Mouse (Mus musculus): ENCODE measurements around the gene Aldh16a1.
"Not testable (repeated sequence)": the region's sequence is repeated elsewhere in the genome, so short reads cannot be mapped to it uniquely, and the experiment has no call there.

Aldh16a1 gene

DNA sequence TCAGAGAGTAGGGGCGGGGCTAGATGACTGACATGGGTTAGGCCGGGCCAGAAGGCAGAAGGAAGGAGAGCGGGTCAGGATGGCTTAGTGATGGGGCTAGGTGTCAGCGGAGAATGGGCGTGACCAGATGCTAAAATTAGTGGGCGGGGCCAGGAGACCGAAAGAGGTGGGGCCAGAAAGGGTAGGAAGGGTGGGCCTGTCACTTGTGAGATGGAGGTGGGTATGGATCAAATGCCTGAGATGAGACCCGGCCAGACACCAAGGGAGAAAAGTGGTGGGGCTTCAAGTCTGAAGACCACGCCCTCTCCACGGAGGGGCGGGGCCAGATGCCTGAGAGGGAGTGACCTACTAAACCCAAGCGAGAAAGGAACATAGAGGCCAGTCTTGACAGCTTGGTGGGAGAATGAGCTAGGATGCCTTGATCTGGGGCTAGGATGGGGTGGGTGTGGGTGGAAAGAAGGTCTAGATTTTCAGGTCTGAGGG, 19.8 kb downstream of the Aldh16a1 start:
- peak; percentile 67 for DNase-seq (ENCODE audit: low spot score)

DNA sequence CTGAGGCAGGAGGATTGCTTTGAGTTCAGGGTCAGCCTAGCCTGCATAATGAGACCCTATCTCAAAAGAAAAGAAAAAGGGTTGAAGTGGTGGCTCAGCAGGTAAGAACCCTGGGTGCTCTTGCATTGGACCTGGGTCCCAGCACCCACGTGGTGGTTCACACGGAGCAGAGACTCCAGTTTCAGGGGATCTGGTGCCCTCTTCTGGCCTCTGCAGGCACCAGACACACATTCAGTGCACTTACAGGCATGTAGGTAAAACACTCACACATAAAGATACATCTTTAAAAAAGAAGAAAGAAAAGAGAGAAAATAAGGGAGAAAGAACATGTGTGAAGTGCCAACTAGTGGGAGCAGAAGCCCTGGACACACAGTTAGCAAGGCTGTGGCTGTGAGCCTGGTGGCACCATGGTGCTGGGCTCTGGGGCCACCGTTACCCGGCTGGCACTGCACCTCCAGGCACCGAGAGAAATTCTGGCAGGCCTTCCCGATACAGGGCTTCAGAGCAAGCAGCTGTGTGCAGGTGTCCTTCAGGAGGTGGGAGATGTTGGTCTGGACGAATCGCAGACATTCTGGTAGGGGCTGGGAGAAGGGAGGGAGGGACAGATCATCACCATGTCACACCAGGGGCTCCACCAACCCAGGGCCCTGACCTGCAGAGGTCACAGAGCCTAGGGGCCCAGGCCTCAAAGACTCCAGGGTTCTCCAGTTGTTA, 20.8 kb downstream of the Aldh16a1 start:
- no peak for DNase-seq (ENCODE audit: low spot score)

DNA sequence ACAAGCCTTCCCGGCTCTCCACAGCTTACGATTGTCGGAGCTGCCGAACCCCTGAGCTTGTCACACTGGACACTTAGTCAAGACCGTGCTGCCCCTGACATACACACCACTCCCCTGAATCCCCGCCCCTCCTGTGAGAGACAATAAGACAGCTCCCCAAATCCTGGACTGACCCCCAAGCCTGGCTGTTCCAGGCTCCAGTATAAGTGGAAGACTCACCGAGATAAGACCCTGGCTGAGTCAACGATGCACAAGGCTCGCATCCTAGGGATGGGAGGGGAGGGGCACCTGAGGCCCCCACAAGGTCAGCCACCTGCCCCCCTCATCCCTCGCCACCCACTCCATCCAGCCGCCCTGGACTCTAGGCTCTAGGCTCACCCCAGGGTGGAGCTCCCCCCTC, 22.5 kb downstream of the Aldh16a1 start:
- DNase-seq (ENCODE audit: low spot score), result no peak

DNA sequence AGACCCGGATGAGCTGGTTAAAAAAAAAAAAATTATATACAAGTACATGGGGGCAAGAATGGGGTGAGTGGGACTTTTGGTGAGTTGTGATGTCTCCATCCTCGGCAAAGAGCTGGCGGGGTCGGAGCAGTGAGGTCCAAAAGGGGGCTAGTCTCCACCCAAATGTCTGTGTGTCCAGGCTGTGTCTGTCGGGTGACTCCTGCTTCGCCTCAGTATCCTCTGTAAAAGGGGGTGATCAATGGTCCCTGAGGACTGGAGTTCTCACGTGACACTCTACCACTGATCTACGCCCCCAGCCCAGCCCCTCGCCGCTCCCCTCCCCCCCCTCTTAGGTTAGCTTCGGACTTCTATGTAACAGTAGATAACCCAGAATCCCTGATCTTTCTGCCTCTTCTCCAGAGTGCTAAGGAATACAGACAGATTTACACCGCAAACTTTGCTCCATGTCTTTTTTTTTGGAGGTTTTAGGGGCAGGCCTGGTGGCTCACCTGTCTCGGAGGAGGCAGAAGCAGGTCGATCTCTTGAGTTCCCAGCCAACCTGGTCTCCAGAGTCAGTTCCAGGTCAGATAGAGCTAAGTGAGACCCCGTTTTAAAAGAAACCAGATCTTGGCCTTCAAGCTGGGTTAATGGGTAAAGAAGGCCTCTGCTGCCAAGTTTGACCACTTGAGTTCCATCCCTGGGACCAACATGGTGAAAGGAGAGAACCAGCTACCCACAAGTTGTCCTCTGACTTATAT, 24.4 kb downstream of the Aldh16a1 start:
- DNase-seq (ENCODE audit: low spot score), result no peak

DNA sequence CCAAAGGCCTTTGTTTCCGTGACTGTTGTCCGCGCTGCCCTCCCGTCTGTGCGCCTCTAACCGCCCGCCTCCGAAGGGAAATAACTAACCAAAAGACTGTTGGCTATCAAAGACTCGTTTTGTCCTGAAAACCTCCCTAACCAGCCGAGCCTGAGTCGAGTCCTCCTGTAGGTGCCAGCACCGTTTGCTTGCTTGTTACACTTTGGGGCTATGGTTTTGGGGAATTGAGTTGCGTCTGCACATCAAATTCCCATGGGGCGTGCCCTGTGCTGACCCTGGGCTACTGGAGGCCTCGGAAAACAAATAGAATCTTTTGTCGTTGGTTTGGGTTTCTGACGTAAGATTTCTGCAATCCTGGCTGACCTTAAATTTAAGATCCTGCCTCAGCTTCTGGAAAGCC, 25.1 kb downstream of the Aldh16a1 start:
- DNase-seq (ENCODE audit: low spot score), result peak; percentile 77

DNA sequence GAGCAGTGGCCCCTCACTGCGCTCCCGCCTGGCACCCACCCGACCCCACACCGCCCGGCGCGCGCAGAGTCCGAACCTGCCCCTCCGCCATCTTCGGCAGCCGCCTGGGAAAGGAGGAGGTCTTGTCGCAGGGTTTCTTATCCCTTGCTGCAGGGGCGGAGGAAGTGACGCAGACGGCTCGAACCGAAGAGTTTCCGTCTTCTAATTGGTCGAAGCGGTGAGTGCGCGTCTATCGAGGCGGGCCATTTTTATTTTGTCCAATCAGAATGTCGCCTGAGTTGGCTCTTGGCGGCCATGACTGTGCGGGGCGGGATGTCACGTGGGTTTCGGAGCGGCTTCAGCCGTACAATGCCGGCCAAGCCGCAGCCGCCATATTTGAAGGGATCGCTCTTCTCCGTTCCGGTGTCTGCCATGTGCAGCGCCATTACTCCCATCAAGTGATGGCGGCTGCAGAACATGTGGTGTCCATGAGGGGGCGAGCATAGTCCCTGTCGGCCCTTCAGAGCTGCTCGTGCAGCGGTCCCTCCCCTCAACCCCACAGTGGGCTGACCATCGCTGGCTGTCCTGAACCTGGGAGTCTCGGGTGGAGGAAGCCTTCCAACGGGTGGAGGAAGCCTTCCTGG, 25.6 kb downstream of the Aldh16a1 start, which contains the start of gene Rpl13a:
Gene Rpl13a (minus strand): TSS at position 138 of the 623 bp plus-strand sequence.
- DNase-seq (ENCODE audit: low spot score), result peak; percentile 99

DNA sequence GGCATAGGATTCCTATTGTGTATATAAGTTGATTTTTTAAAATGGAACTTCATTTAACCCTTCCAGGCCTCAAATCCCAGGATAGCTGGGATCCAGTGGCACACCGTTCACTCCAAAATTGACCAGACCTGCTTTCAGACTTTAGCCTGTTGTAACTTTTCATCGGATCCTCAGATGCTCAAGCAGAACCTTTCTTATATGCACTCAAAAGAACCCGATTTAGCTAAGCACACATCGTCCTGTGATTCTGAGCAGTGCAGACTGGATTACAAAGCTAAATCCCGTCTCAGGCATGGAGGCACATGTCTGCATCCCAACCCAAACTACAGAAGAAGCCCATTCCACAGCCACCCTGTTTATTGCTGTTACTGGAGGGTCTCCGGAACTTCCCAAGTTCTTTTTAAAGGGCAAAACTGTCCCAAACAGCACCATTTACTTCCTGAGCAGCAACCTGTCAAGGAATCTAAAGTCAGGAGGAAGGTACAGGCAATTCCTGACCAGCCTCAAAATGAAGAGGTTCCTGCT, 26.6 kb downstream of the Aldh16a1 start:
- no peak for DNase-seq (ENCODE audit: low spot score)

DNA sequence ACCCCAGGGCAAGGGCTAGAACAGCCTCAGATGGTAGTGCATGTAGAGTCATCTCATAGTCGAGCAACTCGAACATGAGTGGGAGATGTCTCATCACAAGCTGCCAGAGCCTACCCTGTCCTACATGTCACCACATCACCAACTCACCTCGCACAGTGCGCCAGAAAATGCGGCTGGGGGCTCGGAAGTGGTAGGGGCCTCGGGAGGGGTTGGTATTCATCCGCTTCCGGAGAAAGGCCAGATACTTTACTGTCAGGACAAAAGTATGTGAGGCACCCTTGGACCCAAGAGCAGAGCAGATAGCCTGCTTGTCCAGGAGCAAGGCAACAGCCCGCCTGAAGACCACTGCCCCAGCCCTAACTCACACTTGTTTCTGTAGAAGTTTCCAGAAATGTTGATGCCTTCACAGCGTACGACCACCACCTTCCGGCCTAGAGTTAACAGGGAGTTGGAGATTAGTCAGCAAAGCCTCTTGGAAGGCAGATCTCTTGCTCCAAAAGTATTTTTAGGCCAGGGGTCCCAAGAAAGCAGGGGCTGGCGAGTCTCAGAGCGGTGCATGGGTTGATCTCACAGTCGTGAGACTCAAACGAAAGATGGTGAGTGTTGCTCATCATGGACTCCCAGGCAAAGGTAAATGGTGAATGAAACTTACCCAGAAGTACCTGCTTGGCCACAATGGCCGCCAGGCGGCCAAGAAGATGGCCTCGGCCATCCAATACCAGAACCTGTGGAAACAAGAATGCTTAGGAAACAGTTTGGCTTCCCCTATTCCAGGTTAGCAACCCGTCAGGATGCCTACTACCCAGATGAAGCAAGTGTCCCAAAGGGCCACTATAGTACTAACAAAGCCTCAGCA, 27.3 kb downstream of the Aldh16a1 start:
- no peak for DNase-seq (ENCODE audit: low spot score)

DNA sequence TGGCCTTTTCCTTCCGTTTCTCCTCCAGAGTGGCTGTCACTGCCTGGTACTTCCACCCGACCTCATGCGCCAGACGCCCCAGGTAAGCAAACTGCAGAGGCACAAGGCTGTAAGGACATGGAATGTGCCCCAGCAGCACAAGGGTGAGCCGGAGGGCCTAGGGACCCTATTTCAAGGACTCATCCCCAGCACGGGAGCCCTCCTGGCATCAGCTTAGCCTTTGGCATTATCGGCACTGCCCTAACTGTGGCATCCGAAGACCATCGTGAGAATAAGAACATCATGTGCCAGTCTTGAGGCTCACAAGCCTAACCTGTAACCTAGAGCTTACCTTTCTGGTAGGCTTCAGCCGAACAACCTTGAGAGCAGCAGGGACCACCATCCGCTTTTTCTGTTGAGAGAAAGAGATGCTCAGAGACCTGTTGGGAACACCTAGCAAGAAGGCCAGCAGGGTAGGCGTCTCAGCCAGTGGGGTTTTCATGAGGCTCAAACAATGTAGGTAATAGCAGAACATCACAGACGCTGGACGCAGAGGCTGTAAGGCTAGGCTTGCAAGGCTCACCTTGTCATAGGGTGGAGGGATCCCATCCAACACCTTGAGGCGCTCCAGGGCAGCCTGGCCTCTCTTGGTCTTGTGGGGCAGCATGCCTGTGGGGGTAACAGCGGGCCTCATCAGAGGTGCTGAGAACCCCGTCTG, 28.1 kb downstream of the Aldh16a1 start:
- no peak for DNase-seq (ENCODE audit: low spot score)

DNA sequence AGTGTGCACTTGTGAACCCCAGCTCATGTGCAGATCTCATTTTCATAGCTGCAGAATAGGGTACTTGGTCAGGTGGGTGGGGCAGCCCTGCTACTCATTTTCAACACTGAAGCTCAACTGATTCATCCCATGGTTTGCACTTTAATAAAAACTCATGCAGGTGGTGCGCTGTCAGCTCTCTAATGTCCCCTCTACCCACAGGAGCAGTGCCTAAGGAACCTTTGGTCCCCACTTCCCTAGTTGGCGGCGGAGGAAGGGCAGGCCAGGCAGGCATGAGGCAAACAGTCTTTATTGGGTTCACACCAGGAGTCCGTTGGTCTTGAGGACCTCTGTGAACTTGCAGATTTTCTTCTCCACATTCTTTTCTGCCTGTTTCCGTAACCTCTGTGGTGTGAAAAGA, 28.7 kb downstream of the Aldh16a1 start:
- not testable (repeated sequence) for DNase-seq (ENCODE audit: low spot score)

DNA sequence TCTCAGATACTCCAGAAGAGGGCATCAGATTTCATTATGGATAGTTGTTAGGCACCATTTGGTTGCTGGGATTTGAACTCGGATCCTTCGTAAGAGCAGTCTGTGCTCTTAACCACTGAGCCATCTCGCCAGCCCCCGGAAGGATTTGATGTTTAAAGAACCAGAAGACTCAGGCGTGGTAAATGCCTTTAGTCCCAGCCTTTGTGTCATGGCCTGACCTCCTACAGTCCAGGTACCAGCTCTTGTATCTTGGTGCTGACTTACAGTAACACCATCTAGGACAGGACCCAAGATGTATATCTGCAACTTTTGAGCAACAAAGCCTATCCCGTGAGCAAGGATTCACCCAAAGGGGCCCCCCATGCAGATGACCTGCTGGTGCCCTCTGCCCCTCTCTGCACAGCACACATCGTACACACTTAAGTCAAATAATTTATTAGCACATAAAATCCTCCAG, 29.2 kb downstream of the Aldh16a1 start:
- peak; percentile 81 for DNase-seq (ENCODE audit: low spot score)

DNA sequence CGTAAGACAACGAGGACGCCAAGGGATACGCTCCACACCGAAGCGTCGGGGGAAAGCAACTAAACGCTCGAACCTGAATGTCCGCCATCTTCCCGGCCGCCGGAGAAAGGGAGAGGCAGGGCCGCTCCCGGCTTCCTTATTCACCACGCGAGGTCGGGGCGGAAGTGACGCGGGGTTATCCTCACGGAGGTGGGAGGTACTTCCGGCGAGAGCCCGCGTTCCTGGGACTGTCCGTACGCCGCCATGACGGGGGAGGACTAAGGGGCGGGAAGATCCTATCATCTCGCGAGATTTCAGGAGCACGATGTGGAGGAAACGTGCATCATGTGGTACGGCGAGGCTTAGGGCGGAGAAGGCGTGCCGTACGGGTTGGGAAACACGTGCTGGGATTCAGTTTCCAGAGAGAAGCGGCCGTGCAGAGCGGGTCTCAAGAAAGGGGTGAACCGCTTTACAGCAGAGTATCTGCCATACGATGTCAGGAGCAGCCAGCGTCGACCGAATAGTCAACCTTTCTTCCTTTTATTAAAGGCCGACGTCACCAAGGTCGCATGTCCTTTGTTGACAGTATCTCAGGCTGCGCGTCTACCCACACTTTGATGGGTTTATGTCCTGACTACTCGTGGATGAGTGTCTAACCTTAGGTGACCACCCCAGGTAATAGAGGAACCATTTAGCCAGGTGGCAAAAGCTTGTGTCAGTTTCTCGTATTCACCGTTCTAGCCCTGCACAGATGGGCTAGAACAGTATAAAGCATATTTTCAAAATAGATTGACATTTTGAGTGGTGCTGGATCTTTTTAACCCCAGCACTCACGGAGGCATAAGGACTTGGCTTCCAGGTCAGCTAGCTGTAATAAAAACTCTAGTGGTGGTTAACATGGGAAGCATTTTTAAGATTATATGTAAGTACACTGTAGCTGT, 29.9 kb downstream of the Aldh16a1 start, which contains the start of gene Rps11:
Gene Rps11 (minus strand): TSS at position 216 of the 920 bp plus-strand sequence.
- DNase-seq (ENCODE audit: low spot score), result peak; percentile 100

DNA sequence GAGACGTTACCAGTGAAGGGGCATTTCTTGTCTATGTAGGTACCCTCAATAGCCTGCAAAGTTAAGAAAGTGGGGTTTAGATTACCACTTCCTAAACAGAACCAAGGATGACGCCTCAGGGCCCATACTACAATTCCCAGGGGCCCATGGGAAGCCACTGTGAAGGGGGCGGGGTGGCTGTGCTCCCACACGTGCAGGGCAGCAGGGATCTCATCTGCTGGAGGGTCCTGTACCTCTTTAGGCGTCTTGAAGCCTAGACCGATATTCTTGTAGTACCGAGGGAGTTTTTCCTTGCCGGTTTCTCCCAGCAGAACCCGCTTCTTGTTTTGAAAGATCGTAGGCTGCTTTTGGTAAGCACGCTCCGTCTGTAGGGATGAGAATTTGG, 31.2 kb downstream of the Aldh16a1 start:
- DNase-seq (ENCODE audit: low spot score), result no peak

DNA sequence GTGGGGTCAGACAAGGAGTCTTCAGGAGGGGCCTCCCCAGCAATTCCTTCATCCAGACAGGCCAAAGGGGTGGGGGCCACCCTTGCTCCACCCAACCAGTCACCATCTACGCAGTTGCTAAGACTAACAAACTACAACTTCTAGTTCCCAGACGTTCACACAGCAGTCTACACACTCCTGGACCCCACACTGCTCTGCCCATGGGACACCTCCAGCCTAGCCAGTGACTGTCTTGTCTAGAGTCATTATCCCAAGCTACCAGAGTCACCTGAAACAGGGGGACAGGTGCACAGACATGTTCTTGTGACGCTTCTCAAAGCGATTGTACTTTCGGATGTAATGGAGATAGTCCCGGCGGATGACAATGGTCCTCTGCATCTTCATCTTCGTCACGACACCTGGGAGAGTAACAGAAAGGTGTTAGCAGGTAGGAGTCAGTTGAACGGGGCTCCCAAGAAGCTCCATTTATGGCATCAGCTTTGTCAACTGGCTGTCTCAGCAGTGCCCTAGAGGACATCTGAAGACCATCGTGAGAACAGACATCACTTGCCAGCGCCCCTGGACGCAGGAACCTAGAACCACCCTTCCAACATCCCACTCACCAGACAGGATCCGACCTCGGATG, 31.7 kb downstream of the Aldh16a1 start:
- DNase-seq (ENCODE audit: low spot score), result no peak

DNA sequence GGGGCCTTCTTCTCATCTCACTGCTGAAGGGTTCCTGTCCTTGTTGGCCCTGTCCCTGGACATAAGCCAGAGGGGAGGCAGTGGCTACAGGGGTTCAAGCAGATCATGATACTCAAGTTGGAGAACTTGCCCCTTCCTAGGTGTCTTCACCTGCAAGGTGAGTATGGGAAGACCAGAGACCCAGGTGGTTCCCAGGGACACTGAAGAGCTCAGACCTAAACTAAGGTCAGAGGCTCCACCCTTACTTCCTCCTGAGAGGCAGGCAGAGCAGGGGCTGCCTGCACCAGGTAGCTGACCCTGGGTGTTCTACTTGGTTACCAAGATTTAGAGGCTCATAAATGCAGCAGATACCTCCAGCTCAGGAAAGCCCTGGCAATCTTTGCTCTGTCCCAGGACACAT, 32.4 kb downstream of the Aldh16a1 start:
- DNase-seq (ENCODE audit: low spot score), result no peak

DNA sequence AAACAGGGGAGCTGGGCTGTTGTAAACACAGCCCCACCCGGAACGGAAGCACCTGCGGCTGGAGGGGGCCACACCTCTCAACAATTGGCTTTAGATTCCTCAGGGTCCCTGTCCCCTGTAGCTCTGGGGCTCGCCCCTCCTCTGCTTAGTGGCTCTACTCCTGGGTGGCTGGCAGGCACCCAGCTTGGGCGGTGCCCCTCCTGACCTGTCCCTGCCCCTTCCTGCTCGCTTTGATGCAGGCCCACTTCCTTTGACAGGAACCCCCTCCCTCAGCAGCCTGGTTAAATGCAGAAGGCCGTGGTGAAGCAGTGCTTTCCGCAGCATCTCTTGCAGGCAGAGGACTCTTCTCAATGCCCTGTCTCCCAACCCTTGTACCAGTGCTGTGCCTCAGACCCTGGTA, 33.0 kb downstream of the Aldh16a1 start:
- DNase-seq (ENCODE audit: low spot score), result no peak

DNA sequence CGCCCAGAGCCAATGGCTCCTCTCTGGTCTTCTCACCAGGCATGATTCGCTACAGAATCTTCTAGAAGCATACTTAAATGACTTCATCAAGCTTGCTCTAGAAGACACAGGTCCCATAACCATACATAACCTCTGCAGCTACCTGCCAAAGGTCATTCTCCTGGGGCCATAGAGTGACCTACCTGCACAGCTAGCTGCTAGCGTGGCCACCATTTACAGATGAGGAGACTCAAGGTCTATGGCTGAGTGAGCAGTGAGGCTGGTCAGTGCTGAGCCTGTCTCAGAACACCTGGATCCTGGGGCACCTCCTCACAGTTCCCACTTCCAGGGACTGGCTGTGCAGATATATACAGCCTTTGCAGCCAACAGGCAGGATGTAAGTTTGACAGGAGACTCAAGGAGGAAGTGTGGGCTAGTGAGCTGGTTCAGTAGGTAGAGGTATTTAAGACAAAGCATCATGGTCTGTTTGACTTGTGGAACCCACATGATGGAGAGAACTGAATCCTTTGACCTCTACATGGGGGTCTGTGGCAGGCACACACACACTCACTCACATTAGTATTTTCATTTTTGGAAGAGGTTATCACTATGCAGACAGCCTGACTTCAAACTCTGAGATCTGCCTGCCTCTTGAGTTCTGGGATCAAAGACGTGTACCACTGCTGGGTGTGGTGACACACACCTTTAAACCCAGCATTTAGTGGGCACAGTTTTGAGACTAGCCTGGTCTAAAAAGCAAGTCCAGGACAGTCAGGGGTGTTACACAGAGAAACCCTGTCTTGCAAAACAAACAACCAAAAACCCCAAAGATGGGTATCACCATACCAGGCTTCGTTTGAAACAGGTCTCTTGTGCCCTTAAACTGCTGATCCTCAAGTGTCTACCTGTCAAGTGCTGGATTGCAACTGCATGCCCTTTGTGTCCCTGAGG, 34.3 kb downstream of the Aldh16a1 start:
- no peak for DNase-seq (ENCODE audit: low spot score)

DNA sequence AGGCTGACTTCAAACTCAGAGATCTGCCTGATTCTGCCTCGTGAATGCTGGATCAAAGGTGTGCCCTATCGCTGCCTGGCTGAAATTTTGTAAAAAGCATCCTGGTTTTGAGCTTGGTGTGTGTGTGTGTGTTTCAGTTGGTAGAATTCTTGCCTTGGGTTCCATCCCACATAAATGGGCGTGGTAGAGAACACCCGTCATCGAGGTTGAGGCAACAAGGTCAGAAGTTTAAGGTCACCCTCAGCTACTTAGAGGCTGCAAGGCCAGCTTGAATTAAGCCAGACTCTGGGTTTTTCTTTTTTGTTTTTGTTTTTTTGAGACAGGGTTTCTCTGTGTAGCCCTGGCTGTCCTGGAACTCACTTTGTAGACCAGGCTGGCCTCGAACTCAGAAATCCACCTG, 36.0 kb downstream of the Aldh16a1 start:
- DNase-seq (ENCODE audit: low spot score), result no peak

Data from embryo, embryonic 10 days (tissue).